Mouse (Mus musculus) forebrain, embryonic 10.5 days (tissue): ENCODE results near the gene Alms1. TPM values are rescaled to one million over a fixed set of nuclear protein-coding genes. Genes with fewer than 3 reads are reported as not detected.

ENCODE experiments used
- DNase-seq: peaks from one replicate; pipeline ENCODE4 v3.0.0-alpha.2; 2017; ENCODE audit warnings: low spot score; ENCODE audit errors: extremely low spot score
- H3K27ac ChIP-seq: fragments of 300-500 bp; sonication (generic); 2 replicates; pipeline ENCODE4 v1.5.1; 2016; ENCODE audit warnings: mild to moderate bottlenecking
- H3K27me3 ChIP-seq: fragments of 300-500 bp; sonication (generic); 2 replicates; pipeline ENCODE4 v1.6.1; 2016; ENCODE audit warnings: mild to moderate bottlenecking; ENCODE audit not compliant: poor library complexity, severe bottlenecking
- H3K36me3 ChIP-seq: fragments of 300-500 bp; sonication (generic); replicated peaks from 2 replicates; pipeline ENCODE4 v1.6.1; 2016; ENCODE audit warnings: mild to moderate bottlenecking, moderate library complexity
- H3K4me1 ChIP-seq: fragments of 300-500 bp; sonication (generic); 2 replicates; pipeline ENCODE4 v1.6.1; 2016
- H3K4me3 ChIP-seq: fragments of 300-500 bp; sonication (generic); 2 replicates; pipeline ENCODE4 v1.5.1; 2016; ENCODE audit warnings: mild to moderate bottlenecking, moderate library complexity
- H3K9me3 ChIP-seq: fragments of 300-500 bp; sonication (generic); 2 replicates; pipeline ENCODE4 v1.6.1; 2016; ENCODE audit warnings: mild to moderate bottlenecking, moderate library complexity
- WGBS: fragments of 180-500 bp; shearing (Covaris S2); methylation state at CpG from one replicate; pipeline ENCODE4 v1.1.7; 2016; 5-methylcytosine and 5-hydroxymethylcytosine counted together
- polyA plus RNA-seq: library from polyadenylated mRNA; unstranded; fragments of >200 nt; fragmentation: Nextera tagmentation; extraction: Ambion mirVana; gene quantifications from 2 replicates; pipeline ENCODE4 v1.2.1, GENCODE M21; 2016

The Alms1 gene
- polyA plus RNA-seq: 12.1 and 13.5 TPM in 2 replicates

GRCm38 (mm10) chr6:85587396-85588143, at the start of gene Alms1:
Alms1 (plus strand) TSS chr6:85587531.
- WGBS: under 1% methylated on average over 59 of the region's 59 CpGs

GRCm38 (mm10) chr6:85543351-85544175, 43.8 kb upstream of the Alms1 start:
- H3K4me3 ChIP-seq: no peak overlapping the region
- H3K4me1 ChIP-seq: peaks cover 3% of the 10 kb centered on the region; the same call in 1 of the 2 replicates
- H3K27me3 ChIP-seq: no peaks in the 10 kb centered on the region
- H3K36me3 ChIP-seq: no peaks in the 10 kb centered on the region
- H3K27ac ChIP-seq: no peak overlapping the region
- WGBS: 79% methylated on average over 10 of the region's 10 CpGs
- no peak for DNase-seq
- no peaks in the 10 kb centered on the region for H3K9me3 ChIP-seq

More at GRCm38 (mm10) chr6:85587396-85588143, at the start of gene Alms1:
- Histone ChIP-seq H3K9me3 (no peaks in the 10 kb centered on the region), H3K4me3 (peak within 1 kb of the TSS; percentile 77), H3K36me3 (peaks cover 9% of the 10 kb centered on the region; the same call in 1 of the 2 replicates), H3K27me3 (no peaks in the 10 kb centered on the region), H3K4me1 (peaks cover 29% of the 10 kb centered on the region), H3K27ac (peak within 1 kb of the TSS; percentile 96)
- DNase-seq: peak; percentile 96

- Histone ChIP-seq H3K4me3 (no peak overlapping the region), H3K36me3 (no peaks in the 10 kb centered on the region), H3K27ac (no peak overlapping the region), H3K4me1 (peaks cover 3% of the 10 kb centered on the region; the same call in 1 of the 2 replicates), H3K27me3 (no peaks in the 10 kb centered on the region), H3K9me3 (no peaks in the 10 kb centered on the region)
- no peak for DNase-seq
- 75% methylated on average over 13 of the region's 13 CpGs for WGBS
These were observed 43.0 kb upstream of the Alms1 start for GRCm38 (mm10) chr6:85544251-85544881.

GRCm38 (mm10) chr6:85547642-85548041, 39.7 kb upstream of the Alms1 start:
- H3K9me3 ChIP-seq: no peaks in the 10 kb centered on the region
- 89% methylated on average over 5 of the region's 5 CpGs for WGBS
- H3K4me3 ChIP-seq: no peak overlapping the region
- no peak overlapping the region for H3K27ac ChIP-seq
- DNase-seq: no peak
- H3K4me1 ChIP-seq: peaks cover 3% of the 10 kb centered on the region; the same call in 1 of the 2 replicates
- no peaks in the 10 kb centered on the region for H3K36me3 ChIP-seq
- no peaks in the 10 kb centered on the region for H3K27me3 ChIP-seq

- 47% methylated on average over 1 of the region's 1 CpGs for WGBS
- Histone ChIP-seq H3K4me1 (no peaks in the 10 kb centered on the region), H3K27me3 (no peaks in the 10 kb centered on the region), H3K27ac (no peak overlapping the region), H3K9me3 (no peaks in the 10 kb centered on the region), H3K36me3 (no peaks in the 10 kb centered on the region), H3K4me3 (no peak overlapping the region)
- no peak for DNase-seq
These were observed 25.0 kb upstream of the Alms1 start for GRCm38 (mm10) chr6:85562374-85562773.

GRCm38 (mm10) chr6:85572816-85573215, 14.5 kb upstream of the Alms1 start:
- no peaks in the 10 kb centered on the region for H3K36me3 ChIP-seq
- H3K4me3 ChIP-seq: no peak overlapping the region
- WGBS: 89% methylated on average over 5 of the region's 5 CpGs

GRCm38 (mm10) chr6:85581688-85582087, 5.6 kb upstream of the Alms1 start:
- no peak overlapping the region for H3K4me3 ChIP-seq
- no peaks in the 10 kb centered on the region for H3K9me3 ChIP-seq
- WGBS: 91% methylated on average over 5 of the region's 5 CpGs
- no peaks in the 10 kb centered on the region for H3K4me1 ChIP-seq
- DNase-seq: no peak
- H3K27me3 ChIP-seq: no peaks in the 10 kb centered on the region
- H3K27ac ChIP-seq: no peak overlapping the region
- no peaks in the 10 kb centered on the region for H3K36me3 ChIP-seq

More at GRCm38 (mm10) chr6:85572816-85573215, 14.5 kb upstream of the Alms1 start:
- no peak for DNase-seq
- Histone ChIP-seq H3K27me3 (no peaks in the 10 kb centered on the region), H3K4me1 (no peaks in the 10 kb centered on the region), H3K27ac (no peak overlapping the region), H3K9me3 (no peaks in the 10 kb centered on the region)

- Histone ChIP-seq H3K36me3 (no peaks in the 10 kb centered on the region), H3K4me3 (no peak overlapping the region), H3K27me3 (no peaks in the 10 kb centered on the region), H3K9me3 (no peaks in the 10 kb centered on the region), H3K4me1 (peaks cover 20% of the 10 kb centered on the region), H3K27ac (no peak overlapping the region)
- no peak for DNase-seq
- WGBS: 91% methylated on average over 4 of the region's 4 CpGs
These were observed 2.7 kb upstream of the Alms1 start for GRCm38 (mm10) chr6:85584612-85585011.

GRCm38 (mm10) chr6:85586805-85587367, 445 bp upstream of the Alms1 start:
- Histone ChIP-seq H3K4me1 (peaks cover 29% of the 10 kb centered on the region), H3K4me3 (peak overlapping the region; percentile 77), H3K9me3 (no peaks in the 10 kb centered on the region), H3K27me3 (no peaks in the 10 kb centered on the region), H3K27ac (peak overlapping the region; percentile 96), H3K36me3 (peaks cover 9% of the 10 kb centered on the region; the same call in 1 of the 2 replicates)
- 30% methylated on average over 9 of the region's 9 CpGs for WGBS
- no peak for DNase-seq

- peak overlapping the region; percentile 77 for H3K4me3 ChIP-seq
- peak overlapping the region; percentile 96 for H3K27ac ChIP-seq
- H3K27me3 ChIP-seq: no peaks in the 10 kb centered on the region
- peaks cover 29% of the 10 kb centered on the region for H3K4me1 ChIP-seq
- no peak for DNase-seq
- WGBS: under 1% methylated on average over 10 of the region's 10 CpGs
- no peaks in the 10 kb centered on the region for H3K9me3 ChIP-seq
- peaks cover 9% of the 10 kb centered on the region; the same call in 1 of the 2 replicates for H3K36me3 ChIP-seq
These were observed 833 bp downstream of the Alms1 start for GRCm38 (mm10) chr6:85588164-85588563.

GRCm38 (mm10) chr6:85588568-85588967, 1.2 kb downstream of the Alms1 start:
- Histone ChIP-seq H3K36me3 (peaks cover 9% of the 10 kb centered on the region; the same call in 1 of the 2 replicates), H3K4me3 (peak overlapping the region; percentile 77), H3K27me3 (no peaks in the 10 kb centered on the region), H3K4me1 (peaks cover 29% of the 10 kb centered on the region), H3K9me3 (no peaks in the 10 kb centered on the region), H3K27ac (peak overlapping the region; percentile 96)
- 7% methylated on average over 4 of the region's 4 CpGs for WGBS
- no peak for DNase-seq

GRCm38 (mm10) chr6:85590116-85590515, 2.8 kb downstream of the Alms1 start:
- H3K4me1 ChIP-seq: peaks cover 29% of the 10 kb centered on the region
- peak overlapping the region; percentile 77; the same call in 1 of the 2 replicates for H3K4me3 ChIP-seq
- no peaks in the 10 kb centered on the region for H3K9me3 ChIP-seq
- peaks cover 18% of the 10 kb centered on the region; the same call in 1 of the 2 replicates for H3K36me3 ChIP-seq
- 84% methylated on average over 2 of the region's 2 CpGs for WGBS
- no peak for DNase-seq
- no peak overlapping the region for H3K27ac ChIP-seq
- H3K27me3 ChIP-seq: no peaks in the 10 kb centered on the region
